Mouse (Mus musculus) frontal cortex, postnatal 36 days (tissue): ENCODE measurements at regions not wholly inside any gene's neighbourhood (a gene's known extent, or its start where the extent isn't known, plus 50 kb on each side); places are given as distances from the start of the nearest gene placed in this dataset.

Source experiments
- DNase-seq, 2 experiments: peaks; one replicate each; pipeline ENCODE4 v3.0.0; 2022; ENCODE audit warnings: low spot score in 2 of 2

DNA sequence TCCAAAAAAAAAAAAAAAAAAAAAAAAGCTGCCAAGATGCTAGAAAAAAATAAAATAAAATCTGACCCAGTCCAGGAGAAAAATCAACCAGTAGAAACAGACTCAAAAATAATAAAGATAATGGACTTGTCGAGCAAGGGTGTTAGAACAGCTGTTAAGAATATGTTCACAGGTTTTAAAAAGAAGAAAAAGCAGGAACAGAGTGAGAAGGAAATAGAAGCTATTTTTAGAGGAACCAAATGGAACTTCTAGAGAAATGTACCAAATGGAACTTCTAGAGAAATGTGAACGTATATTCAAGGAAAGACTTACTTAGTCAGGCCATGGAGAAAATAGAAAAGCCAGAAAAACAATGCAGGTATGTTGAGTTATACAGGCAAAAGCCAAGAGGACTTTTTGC is 662.4 kb upstream of the Jmjd1c start:
- no peak for DNase-seq

DNA sequence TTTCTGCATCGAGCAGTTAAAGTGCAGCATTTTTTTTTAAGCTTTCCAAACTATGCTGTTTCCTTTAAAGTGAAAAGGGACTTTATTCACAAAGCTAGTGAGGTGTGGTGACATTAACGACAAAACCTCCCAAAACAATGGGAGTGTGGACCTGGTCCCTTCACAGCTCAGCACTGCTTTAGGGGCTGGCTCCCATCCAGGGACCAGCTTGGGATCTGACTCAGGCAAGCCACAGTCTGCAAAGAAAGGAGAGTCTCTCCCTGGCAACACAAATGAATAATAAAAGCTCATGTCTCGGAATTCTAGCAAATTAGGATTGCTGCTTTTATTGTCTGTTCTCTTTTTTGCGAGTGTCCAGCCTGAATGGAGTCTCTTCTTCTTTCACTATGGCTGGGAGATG is 625.2 kb upstream of the Jmjd1c start:
- DNase-seq, result peak; percentile 18 to 19

DNA sequence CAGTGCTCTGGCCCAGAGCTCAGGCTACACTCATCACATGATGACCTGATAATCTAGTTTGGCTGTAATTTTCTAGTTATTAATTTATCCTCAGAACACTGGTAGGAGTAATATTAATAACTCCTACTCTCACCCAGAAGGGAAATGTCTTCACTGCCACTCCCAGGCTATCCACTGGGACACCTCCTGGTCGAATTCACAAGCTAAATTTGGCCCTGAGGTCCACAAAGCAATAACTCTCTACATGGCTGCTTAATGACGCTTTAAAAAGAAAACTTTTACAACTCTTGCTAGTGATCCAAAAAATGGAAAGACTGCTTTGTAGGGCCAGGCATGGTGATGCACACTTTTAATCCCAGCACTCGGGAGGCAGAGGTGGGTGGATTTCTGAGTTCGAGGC is 623.9 kb upstream of the Jmjd1c start:
- no peak for DNase-seq

GRCm38 (mm10) chr10:66475187-66475735 is 620.7 kb upstream of the Jmjd1c start:
- DNase-seq, result no peak

GRCm38 (mm10) chr10:66490871-66491270 is 605.1 kb upstream of the Jmjd1c start:
- DNase-seq, result no peak

GRCm38 (mm10) chr10:66491850-66492249 is 604.1 kb upstream of the Jmjd1c start:
- DNase-seq, result no peak

DNA sequence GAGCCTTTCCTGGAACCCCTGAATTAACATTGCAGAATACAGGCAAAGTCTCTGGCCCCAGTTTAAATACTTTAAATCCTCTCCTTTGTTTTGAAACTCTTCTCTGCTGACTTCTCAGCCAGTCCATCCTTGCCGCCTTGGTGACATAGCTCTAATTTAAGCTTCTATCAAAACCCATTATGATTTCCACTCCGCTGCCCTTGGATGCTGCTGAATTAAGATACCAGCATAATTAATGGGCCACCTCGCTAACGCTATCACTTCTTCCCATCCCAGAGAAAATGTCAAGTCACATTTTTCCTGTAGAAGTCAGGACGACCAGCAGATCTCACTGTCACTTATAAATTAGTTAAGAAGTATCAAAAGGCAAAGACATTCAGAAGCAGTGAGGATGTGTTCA is 556.1 kb upstream of the Jmjd1c start:
- DNase-seq, result no peak

GRCm38 (mm10) chr10:66546656-66547055 is 549.3 kb upstream of the Jmjd1c start:
- DNase-seq, result no peak

GRCm38 (mm10) chr10:66547660-66548059 is 548.3 kb upstream of the Jmjd1c start:
- no peak for DNase-seq

- no peak for DNase-seq
Measured at GRCm38 (mm10) chr10:66548073-66548472, 547.9 kb upstream of the Jmjd1c start.

GRCm38 (mm10) chr10:66552919-66553318 is 543.0 kb upstream of the Jmjd1c start:
- DNase-seq, result no peak

GRCm38 (mm10) chr10:66554259-66554658 is 541.7 kb upstream of the Jmjd1c start:
- DNase-seq, result no peak

- no peak for DNase-seq
Measured at GRCm38 (mm10) chr10:66558097-66558840, 537.7 kb upstream of the Jmjd1c start.

- DNase-seq, result no peak
Measured at GRCm38 (mm10) chr10:66565374-66565773, 530.6 kb upstream of the Jmjd1c start.

DNA sequence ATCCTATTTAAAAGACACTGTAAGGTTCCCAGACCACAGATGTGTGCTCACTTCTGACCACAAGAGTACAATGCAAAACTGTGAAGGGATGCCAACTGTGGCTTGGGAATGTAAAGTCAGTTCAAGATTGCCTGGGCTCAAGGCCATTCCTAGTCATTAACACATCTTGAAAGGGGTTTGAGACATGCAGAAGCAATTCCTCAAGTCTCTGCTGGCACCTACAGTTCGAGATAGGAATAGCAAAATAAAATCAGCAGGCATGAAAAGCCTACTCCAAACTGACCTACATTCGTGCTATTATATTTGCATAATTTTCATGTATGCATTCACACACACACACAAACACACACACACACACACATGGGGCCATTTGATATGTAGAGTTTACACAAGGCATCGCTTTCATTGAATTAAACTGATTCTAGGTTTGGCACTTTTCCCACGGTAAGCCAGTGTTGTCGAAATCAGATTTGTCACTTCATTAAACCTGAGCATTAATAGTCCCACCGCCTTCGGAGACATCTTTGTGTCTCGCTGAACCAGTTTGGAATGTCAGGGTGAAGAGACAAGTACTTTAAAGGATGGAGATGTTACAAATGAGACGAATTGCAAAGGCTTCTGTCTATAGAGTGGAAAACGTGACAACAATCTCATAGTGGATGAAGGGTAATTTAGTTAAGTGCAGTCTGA is 520.9 kb upstream of the Jmjd1c start:
- peak; percentile 17 to 49 for DNase-seq

DNA sequence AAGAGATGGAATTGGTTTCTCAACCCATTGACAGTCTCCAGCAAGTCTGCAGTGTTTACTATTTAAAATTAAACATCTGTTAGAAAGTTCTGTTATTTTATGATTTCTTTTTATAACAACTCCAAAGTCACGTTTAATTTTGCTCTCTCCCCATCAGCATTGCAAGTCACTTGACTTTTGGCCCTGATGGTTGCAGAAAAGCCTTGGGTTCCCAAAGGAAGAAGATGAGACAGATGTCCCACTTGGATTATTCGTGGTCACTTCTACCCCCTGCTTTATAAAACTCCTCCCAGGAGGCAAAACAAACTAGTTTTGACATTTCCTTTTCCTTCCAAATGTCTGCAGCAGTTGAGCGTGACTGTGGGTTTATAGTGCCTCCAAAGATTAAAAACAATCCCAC is 502.9 kb upstream of the Jmjd1c start:
- DNase-seq, result no peak

- DNase-seq, result no peak
Measured at GRCm38 (mm10) chr10:66593506-66593905, 502.4 kb upstream of the Jmjd1c start.

- DNase-seq, result peak; percentile 40
Measured at GRCm38 (mm10) chr10:66597952-66598351, 498.0 kb upstream of the Jmjd1c start.

- no peak for DNase-seq
Measured at GRCm38 (mm10) chr10:66607141-66607540, 488.8 kb upstream of the Jmjd1c start.

DNA sequence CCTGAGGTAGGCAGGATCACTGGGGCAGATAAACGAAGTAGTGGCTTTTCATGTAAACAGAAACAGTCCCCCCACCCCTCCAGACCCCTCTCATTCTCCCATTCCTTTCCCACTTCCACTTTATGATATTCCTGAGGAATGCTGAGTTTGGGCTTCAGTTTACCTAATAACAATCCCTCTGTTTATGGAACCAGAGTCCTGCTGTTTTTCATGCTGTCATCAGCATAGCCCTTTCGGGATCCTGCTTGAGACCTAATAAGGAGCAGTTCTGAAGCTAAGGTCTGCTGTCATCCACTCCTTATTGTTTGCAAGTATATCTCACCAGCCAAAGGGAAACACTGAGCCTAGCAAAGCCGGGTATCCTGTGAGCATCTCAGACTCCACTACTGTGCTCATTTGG is 479.6 kb upstream of the Jmjd1c start:
- no peak for DNase-seq

DNA sequence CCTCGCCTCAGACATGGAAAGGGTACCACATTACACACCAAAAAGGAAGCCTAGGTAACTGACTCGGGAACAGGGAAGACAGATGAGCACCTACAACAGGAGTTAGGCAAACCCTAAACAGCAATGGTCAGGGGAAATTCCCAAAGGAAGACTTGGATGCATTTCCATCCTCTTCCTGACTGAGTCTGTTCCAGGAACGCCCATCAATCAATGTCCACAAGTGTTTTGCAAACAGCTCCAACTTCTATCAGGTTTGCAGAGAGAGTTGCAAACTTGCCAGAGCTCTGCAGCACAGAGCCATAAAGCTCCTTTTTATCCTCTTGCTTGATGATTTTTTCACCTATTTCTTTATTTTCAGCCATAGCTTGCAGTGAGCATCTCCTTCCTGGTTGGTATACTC is 464.9 kb upstream of the Jmjd1c start:
- no peak for DNase-seq

GRCm38 (mm10) chr10:66640890-66641847 is 454.8 kb upstream of the Jmjd1c start:
- peak; percentile 52 to 74 for DNase-seq
